Mouse (Mus musculus) liver, embryonic 14.5 days (tissue): ENCODE results near the gene Mta3.

Experiments
- CTCF ChIP-seq: IDR thresholded peaks from 2 replicates; pipeline ENCODE4 v1.5.1; 2016; ENCODE audit warnings: antibody characterized with exemption, low read depth, control low read depth
- EP300 ChIP-seq: IDR thresholded peaks from 2 replicates; pipeline ENCODE4 v1.6.1; 2016; ENCODE audit warnings: antibody characterized with exemption, low read depth

DNA sequence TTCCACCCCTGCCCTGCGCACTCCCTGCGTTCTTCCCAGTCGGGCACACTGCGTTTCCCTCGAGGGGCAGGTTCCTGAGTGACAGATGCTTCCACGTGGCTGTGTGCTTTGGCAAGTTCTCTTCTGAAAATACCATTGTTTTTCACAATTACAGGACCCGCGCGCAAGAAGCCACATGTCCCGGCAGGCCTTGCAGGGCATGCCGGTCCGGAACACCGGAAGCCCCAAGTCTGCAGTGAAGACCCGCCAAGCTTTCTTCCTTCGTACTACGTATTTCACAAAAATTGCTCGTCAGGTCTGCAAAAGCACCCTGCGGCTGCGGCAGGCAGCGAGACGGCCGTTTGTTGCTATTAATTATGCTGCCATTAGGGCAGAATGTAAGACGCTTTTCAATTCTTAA is 86.4 kb downstream of the Mta3 start:
- TF ChIP-seq CTCF (no peak), EP300 (no peak)
